Mouse (Mus musculus) limb, embryonic 13.5 days (tissue): ENCODE results near the gene Mtmr4. TPM values are rescaled to one million over a fixed set of nuclear protein-coding genes. Genes with fewer than 3 reads are reported as not detected.

Experiments used
- ATAC-seq: fragments of 200-750 bp; cut with Nextera tagmentation; 2 replicates; pipeline ENCODE4 v1.8.0; 2017; ENCODE audit warnings: low read depth, moderate number of reproducible peaks, moderate TSS enrichment; ENCODE audit not compliant: low FRiP score
- H3K27ac ChIP-seq: fragments of 300-500 bp; sonication (generic); 2 replicates; pipeline ENCODE4 v1.5.1; 2015; ENCODE audit warnings: inconsistent platforms, mild to moderate bottlenecking, moderate library complexity
- H3K27me3 ChIP-seq: fragments of 300-500 bp; sonication (generic); 2 replicates; pipeline ENCODE4 v1.6.1; 2015; ENCODE audit warnings: mild to moderate bottlenecking, inconsistent platforms
- H3K36me3 ChIP-seq: fragments of 300-500 bp; sonication (generic); 2 replicates; pipeline ENCODE4 v1.6.1; 2015; ENCODE audit warnings: inconsistent platforms, mild to moderate bottlenecking, moderate library complexity
- H3K4me1 ChIP-seq: fragments of 300-500 bp; sonication (generic); 2 replicates; pipeline ENCODE4 v1.6.1; 2015; ENCODE audit warnings: inconsistent platforms
- H3K4me2 ChIP-seq: fragments of 300-500 bp; sonication (generic); replicated peaks from 2 replicates; pipeline ENCODE4 v1.6.1; 2015; ENCODE audit warnings: inconsistent platforms, mild to moderate bottlenecking, moderate library complexity
- H3K4me3 ChIP-seq: fragments of 300-500 bp; sonication (generic); 2 replicates; pipeline ENCODE4 v1.5.1; 2015; ENCODE audit warnings: moderate library complexity, mild to moderate bottlenecking, inconsistent platforms
- H3K9ac ChIP-seq: fragments of 300-500 bp; sonication (generic); 2 replicates; pipeline ENCODE4 v1.6.1; 2015; ENCODE audit warnings: mild to moderate bottlenecking, inconsistent platforms
- H3K9me3 ChIP-seq: fragments of 300-500 bp; sonication (generic); 2 replicates; pipeline ENCODE4 v1.6.1; 2016; ENCODE audit warnings: inconsistent platforms
- WGBS: fragments of 180-500 bp; shearing (Covaris S2); methylation state at CpG from one replicate; pipeline ENCODE4 v1.1.7; 2015; 5-methylcytosine and 5-hydroxymethylcytosine counted together
- polyA plus RNA-seq: library from polyadenylated mRNA; unstranded; fragments of >200 nt; fragmentation: Nextera tagmentation; extraction: Ambion mirVana; gene quantifications from 2 replicates; pipeline ENCODE4 v1.2.1, GENCODE M21; 2015

Mtmr4 gene
- polyA plus RNA-seq, 1 experiment from 2014 or later, result 38.9 TPM

DNA sequence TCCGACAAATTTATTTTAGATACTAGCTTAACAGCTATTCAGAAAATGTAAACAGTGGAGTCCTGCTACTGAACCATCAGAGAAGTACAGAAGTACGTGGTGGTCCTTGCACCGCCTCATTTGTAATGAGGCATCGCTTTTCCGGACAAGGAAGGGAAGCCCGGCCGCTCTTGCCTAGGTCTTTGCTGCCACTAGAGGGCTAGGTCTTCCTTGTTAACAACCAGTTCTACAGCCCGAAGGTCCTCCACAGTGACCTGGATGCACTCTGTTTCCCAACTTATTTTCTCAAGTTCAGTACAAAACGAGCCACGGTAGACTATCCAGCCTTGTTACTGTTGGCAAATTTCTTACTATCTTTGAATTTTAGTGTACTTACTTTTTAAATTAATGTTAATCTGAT lies 37.9 kb downstream of the Mtmr4 start:
- no peak for ATAC-seq
- 36% methylated on average over 10 of the region's 10 CpGs for WGBS
- Histone ChIP-seq H3K4me1 (0 out of 2 replicates have a peak, but pooled peaks cover 4% of the 10 kb centered on the region), H3K27me3 (no peaks in the 10 kb centered on the region), H3K36me3 (no peaks in the 10 kb centered on the region; the same call in 1 of the 2 replicates), H3K4me3 (no peak overlapping the region), H3K9me3 (no peaks in the 10 kb centered on the region), H3K4me2 (no peak overlapping the region), H3K27ac (no peak overlapping the region), H3K9ac (no peak overlapping the region)

- WGBS, result 19% methylated on average over 2 of the region's 2 CpGs
- peak overlapping the region; percentile 52 for H3K4me3 ChIP-seq
- no peak for ATAC-seq
These were observed 46.8 kb downstream of the Mtmr4 start for GRCm38 (mm10) chr11:87638793-87639192.

GRCm38 (mm10) chr11:87639206-87639605 lies 47.2 kb downstream of the Mtmr4 start:
- no peaks in the 10 kb centered on the region for H3K27me3 ChIP-seq
- H3K9me3 ChIP-seq, result no peaks in the 10 kb centered on the region
- peak overlapping the region; percentile 72 for H3K4me2 ChIP-seq
- peak overlapping the region; percentile 52 for H3K4me3 ChIP-seq
- peak overlapping the region; percentile 76 for H3K9ac ChIP-seq
- H3K27ac ChIP-seq, result 0 out of 2 replicates have a peak overlapping the region, but pooled peaks have one; percentile 22
- H3K36me3 ChIP-seq, result peaks cover 4% of the 10 kb centered on the region; the same call in 1 of the 2 replicates
- peak; percentile 78; the same call in 1 of the 2 replicates for ATAC-seq
- H3K4me1 ChIP-seq, result no peaks in the 10 kb centered on the region
- WGBS, result 2% methylated on average over 29 of the region's 29 CpGs

More at GRCm38 (mm10) chr11:87638793-87639192, 46.8 kb downstream of the Mtmr4 start:
- Histone ChIP-seq H3K27me3 (no peaks in the 10 kb centered on the region), H3K27ac (0 out of 2 replicates have a peak overlapping the region, but pooled peaks have one; percentile 22), H3K36me3 (peaks cover 4% of the 10 kb centered on the region; the same call in 1 of the 2 replicates), H3K4me1 (no peaks in the 10 kb centered on the region), H3K9ac (peak overlapping the region; percentile 76), H3K4me2 (peak overlapping the region; percentile 72), H3K9me3 (no peaks in the 10 kb centered on the region)

- Histone ChIP-seq H3K9me3 (no peaks in the 10 kb centered on the region), H3K36me3 (no peaks in the 10 kb centered on the region), H3K4me2 (no peak overlapping the region), H3K4me1 (no peaks in the 10 kb centered on the region), H3K9ac (no peak overlapping the region), H3K27me3 (no peaks in the 10 kb centered on the region), H3K4me3 (no peak overlapping the region), H3K27ac (no peak overlapping the region)
- no peak for ATAC-seq
These were observed 50.9 kb downstream of the Mtmr4 start for GRCm38 (mm10) chr11:87642865-87643264.

DNA sequence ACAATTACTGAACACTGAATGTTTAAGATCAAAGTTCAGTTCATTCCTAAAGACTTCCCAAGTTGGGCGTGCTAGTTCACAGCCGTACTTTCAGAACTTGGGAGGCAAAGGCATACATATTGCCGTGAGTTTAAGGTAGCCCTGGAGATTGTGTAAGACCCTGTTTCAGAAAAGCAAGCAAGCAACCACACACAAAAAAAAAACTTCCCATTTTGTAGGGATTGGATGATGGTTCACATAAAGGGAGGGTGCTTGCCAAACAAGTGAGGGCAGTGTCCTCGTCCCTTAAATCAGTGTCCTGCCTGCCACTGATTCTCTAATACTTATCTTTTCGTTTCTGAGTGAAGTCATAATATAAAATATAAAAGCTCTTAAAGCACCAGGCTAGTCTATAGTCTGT lies 62.7 kb downstream of the Mtmr4 start:
- ATAC-seq, result no peak
- no peak overlapping the region for H3K4me2 ChIP-seq
- WGBS, result 78% methylated on average over 5 of the region's 5 CpGs
- H3K9ac ChIP-seq, result no peak overlapping the region
- no peak overlapping the region for H3K4me3 ChIP-seq
- no peak overlapping the region for H3K27ac ChIP-seq
- H3K4me1 ChIP-seq, result no peaks in the 10 kb centered on the region
- H3K9me3 ChIP-seq, result no peaks in the 10 kb centered on the region
- H3K27me3 ChIP-seq, result no peaks in the 10 kb centered on the region
- no peaks in the 10 kb centered on the region for H3K36me3 ChIP-seq

DNA sequence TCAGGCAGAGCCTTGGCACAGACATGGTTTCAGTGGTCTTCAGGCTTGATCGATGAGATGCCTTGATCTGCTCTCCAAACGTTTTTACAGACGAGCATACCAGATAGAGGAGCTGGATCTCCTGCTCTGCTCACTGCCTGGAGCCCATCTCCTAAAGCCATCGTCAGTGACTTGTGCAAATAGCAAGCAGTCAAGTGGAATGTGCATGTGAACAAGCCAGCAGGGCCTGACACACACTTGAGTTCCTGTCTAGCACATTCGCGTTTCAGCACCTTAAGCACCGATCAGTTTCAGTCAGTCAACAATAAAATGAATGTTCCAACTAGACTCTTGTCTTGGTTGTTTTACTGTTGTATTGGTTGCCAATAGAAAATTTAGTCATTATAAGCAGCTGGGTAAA lies 67.3 kb downstream of the Mtmr4 start:
- Histone ChIP-seq H3K4me2 (no peak overlapping the region), H3K9ac (no peak overlapping the region), H3K36me3 (no peaks in the 10 kb centered on the region), H3K4me1 (peaks cover 7% of the 10 kb centered on the region), H3K27ac (no peak overlapping the region), H3K4me3 (no peak overlapping the region), H3K9me3 (no peaks in the 10 kb centered on the region), H3K27me3 (peaks cover 10% of the 10 kb centered on the region)
- ATAC-seq, result no peak
- 69% methylated on average over 7 of the region's 7 CpGs for WGBS

- ATAC-seq, result peak; percentile 54; the same call in 1 of the 2 replicates
- peaks cover 14% of the 10 kb centered on the region for H3K27me3 ChIP-seq
- peaks cover 7% of the 10 kb centered on the region for H3K4me1 ChIP-seq
- H3K9ac ChIP-seq, result peak within 1 kb of the TSS; percentile 55
- H3K4me2 ChIP-seq, result peak within 1 kb of the TSS; percentile 75
- peak within 1 kb of the TSS; percentile 46 for H3K4me3 ChIP-seq
- H3K27ac ChIP-seq, result no peak within 1 kb of the TSS
- no peaks in the 10 kb centered on the region for H3K36me3 ChIP-seq
- no peaks in the 10 kb centered on the region for H3K9me3 ChIP-seq
- 0% methylated on average over 8 of the region's 8 CpGs for WGBS
These were observed 70.4 kb downstream of the Mtmr4 start, which contains the start of gene Rnf43 for GRCm38 (mm10) chr11:87662407-87662806. Gene Rnf43, plus strand, starts transcription at chr11:87662722.

GRCm38 (mm10) chr11:87662822-87663221 lies 70.9 kb downstream of the Mtmr4 start:
- H3K36me3 ChIP-seq, result no peaks in the 10 kb centered on the region
- no peaks in the 10 kb centered on the region for H3K9me3 ChIP-seq
- 10% methylated on average over 14 of the region's 14 CpGs for WGBS
- ATAC-seq, result no peak
- H3K27ac ChIP-seq, result no peak overlapping the region
- H3K9ac ChIP-seq, result peak overlapping the region; percentile 55
- H3K4me1 ChIP-seq, result peaks cover 7% of the 10 kb centered on the region
- H3K4me3 ChIP-seq, result peak overlapping the region; percentile 46
- H3K27me3 ChIP-seq, result peaks cover 14% of the 10 kb centered on the region
- H3K4me2 ChIP-seq, result peak overlapping the region; percentile 75

DNA sequence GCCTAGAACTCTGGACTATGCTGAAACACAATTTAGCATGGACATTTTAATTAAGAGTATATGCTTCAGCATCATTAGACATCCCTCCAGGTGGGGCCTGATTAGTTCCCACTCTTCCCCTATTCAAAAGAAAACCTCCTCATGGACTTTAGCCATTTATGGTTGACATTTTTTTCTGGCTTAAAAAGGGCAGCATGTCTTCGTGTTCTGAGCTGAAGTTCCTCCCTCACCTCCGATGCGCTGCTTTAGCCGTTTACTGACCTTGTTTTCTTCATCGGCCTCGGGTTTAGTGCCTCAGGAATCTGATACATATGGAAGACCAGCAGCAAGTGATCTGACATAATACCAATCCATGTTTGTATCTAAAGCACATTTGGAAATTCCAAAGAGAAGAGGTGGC lies 72.0 kb downstream of the Mtmr4 start:
- Histone ChIP-seq H3K4me3 (peak overlapping the region; percentile 29), H3K9me3 (no peaks in the 10 kb centered on the region), H3K9ac (no peak overlapping the region), H3K27ac (no peak overlapping the region), H3K4me1 (peaks cover 7% of the 10 kb centered on the region), H3K27me3 (peaks cover 14% of the 10 kb centered on the region), H3K4me2 (peak overlapping the region; percentile 46; the same call in 1 of the 2 replicates), H3K36me3 (no peaks in the 10 kb centered on the region)
- ATAC-seq, result no peak
- 60% methylated on average over 6 of the region's 6 CpGs for WGBS

DNA sequence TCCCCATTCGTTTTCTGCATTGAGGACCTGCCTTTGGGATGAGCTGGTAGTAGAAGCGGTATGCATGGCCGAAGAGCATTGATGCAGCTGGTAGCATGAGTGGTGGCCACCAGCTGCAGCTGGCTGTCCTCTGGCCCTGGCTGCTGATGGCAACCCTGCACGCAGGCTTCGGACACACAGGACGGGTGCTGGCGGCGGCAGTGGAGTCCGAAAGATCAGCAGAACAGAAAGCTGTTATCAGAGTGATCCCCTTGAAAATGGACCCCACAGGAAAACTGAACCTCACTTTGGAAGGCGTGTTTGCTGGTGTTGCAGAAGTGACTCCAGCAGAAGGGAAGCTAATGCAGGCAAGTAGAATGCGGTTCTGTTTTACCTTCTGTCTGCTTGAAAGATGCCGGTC lies 72.6 kb downstream of the Mtmr4 start:
- no peak for ATAC-seq
- Histone ChIP-seq H3K4me2 (peak overlapping the region; percentile 46), H3K36me3 (no peaks in the 10 kb centered on the region), H3K27ac (no peak overlapping the region), H3K27me3 (peaks cover 14% of the 10 kb centered on the region), H3K9ac (no peak overlapping the region), H3K4me3 (peak overlapping the region; percentile 29), H3K9me3 (no peaks in the 10 kb centered on the region), H3K4me1 (peaks cover 7% of the 10 kb centered on the region)
- 60% methylated on average over 12 of the region's 12 CpGs for WGBS

GRCm38 (mm10) chr11:87665224-87665623 lies 73.3 kb downstream of the Mtmr4 start:
- Histone ChIP-seq H3K4me2 (no peak overlapping the region), H3K36me3 (no peaks in the 10 kb centered on the region), H3K9me3 (no peaks in the 10 kb centered on the region), H3K27ac (no peak overlapping the region), H3K27me3 (peaks cover 14% of the 10 kb centered on the region), H3K4me1 (peaks cover 7% of the 10 kb centered on the region), H3K9ac (no peak overlapping the region), H3K4me3 (no peak overlapping the region)
- ATAC-seq, result no peak
- WGBS, result 53% methylated on average over 6 of the region's 6 CpGs

- Histone ChIP-seq H3K4me1 (peaks cover 7% of the 10 kb centered on the region), H3K27ac (no peak overlapping the region), H3K4me3 (0 out of 2 replicates have a peak overlapping the region, but pooled peaks have one; percentile 11), H3K4me2 (peak overlapping the region; percentile 29; the same call in 1 of the 2 replicates), H3K27me3 (peaks cover 14% of the 10 kb centered on the region), H3K36me3 (no peaks in the 10 kb centered on the region), H3K9ac (no peak overlapping the region), H3K9me3 (no peaks in the 10 kb centered on the region)
- WGBS, result 74% methylated on average over 2 of the region's 2 CpGs
- ATAC-seq, result no peak
These were observed 73.7 kb downstream of the Mtmr4 start for GRCm38 (mm10) chr11:87665658-87666057.
